Mouse (Mus musculus) E14TG2a.4 (cell line): ENCODE measurements at regions not wholly inside any gene's neighbourhood (a gene's known extent, or its start where the extent isn't known, plus 50 kb on each side); places are given as distances from the start of the nearest gene placed in this dataset.

Source experiments
- H3K27me3 ChIP-seq: 2 replicates; pipeline ENCODE4 v1.6.1; 2014; ENCODE audit warnings: low read length, control low read depth; ENCODE audit not compliant: insufficient read depth
- H3K36me3 ChIP-seq: 2 replicates; pipeline ENCODE4 v1.6.1; 2014; ENCODE audit warnings: low read length, control low read depth; ENCODE audit not compliant: insufficient read depth
- H3K4me1 ChIP-seq: replicated peaks from 2 replicates; pipeline ENCODE4 v1.6.1; 2014; ENCODE audit warnings: low read depth, low read length, control low read depth
- H3K4me3 ChIP-seq: replicated peaks from 2 replicates; pipeline ENCODE4 v1.5.1; 2014; ENCODE audit warnings: mild to moderate bottlenecking, low read length
- H3K9me3 ChIP-seq: 2 replicates; pipeline ENCODE4 v1.6.1; 2014; ENCODE audit warnings: low read length, control low read depth
- CTCF ChIP-seq: conservative IDR thresholded peaks from 2 replicates; pipeline ENCODE4 v1.5.1; 2014; ENCODE audit warnings: low read length
- NANOG ChIP-seq: IDR thresholded peaks from 2 replicates; pipeline ENCODE4 v1.6.1; 2014; ENCODE audit warnings: borderline replicate concordance, low read length, mixed read lengths
- POU5F1 ChIP-seq: IDR thresholded peaks from 2 replicates; pipeline ENCODE4 v1.6.1; 2014; ENCODE audit warnings: low read length, borderline replicate concordance

- H3K36me3 ChIP-seq, result no peaks in the 10 kb centered on the region
- no peaks in the 10 kb centered on the region for H3K9me3 ChIP-seq
- H3K27me3 ChIP-seq, result no peaks in the 10 kb centered on the region
- TF ChIP-seq POU5F1, result no peak
- no peak for TF ChIP-seq NANOG
- no peak for TF ChIP-seq CTCF
- no peaks in the 10 kb centered on the region for H3K4me1 ChIP-seq
- no peak overlapping the region for H3K4me3 ChIP-seq
Measured at GRCm38 (mm10) chr5:55885658-55886312, 1832.0 kb upstream of the Pcdh7 start.

GRCm38 (mm10) chr5:55891729-55892308, 1825.9 kb upstream of the Pcdh7 start:
- no peaks in the 10 kb centered on the region for H3K4me1 ChIP-seq
- H3K9me3 ChIP-seq, result no peaks in the 10 kb centered on the region; the same call in 1 of the 2 replicates
- TF ChIP-seq POU5F1 (no peak), NANOG (no peak), CTCF (no peak)
- no peaks in the 10 kb centered on the region for H3K27me3 ChIP-seq
- no peaks in the 10 kb centered on the region for H3K36me3 ChIP-seq
- H3K4me3 ChIP-seq, result no peak overlapping the region

GRCm38 (mm10) chr5:55941494-55941893, 1776.3 kb upstream of the Pcdh7 start:
- Histone ChIP-seq H3K4me3 (no peak overlapping the region), H3K4me1 (no peaks in the 10 kb centered on the region), H3K9me3 (peaks cover 15% of the 10 kb centered on the region), H3K36me3 (no peaks in the 10 kb centered on the region), H3K27me3 (no peaks in the 10 kb centered on the region)
- no peak for TF ChIP-seq POU5F1
- TF ChIP-seq CTCF, result no peak
- TF ChIP-seq NANOG, result no peak

DNA sequence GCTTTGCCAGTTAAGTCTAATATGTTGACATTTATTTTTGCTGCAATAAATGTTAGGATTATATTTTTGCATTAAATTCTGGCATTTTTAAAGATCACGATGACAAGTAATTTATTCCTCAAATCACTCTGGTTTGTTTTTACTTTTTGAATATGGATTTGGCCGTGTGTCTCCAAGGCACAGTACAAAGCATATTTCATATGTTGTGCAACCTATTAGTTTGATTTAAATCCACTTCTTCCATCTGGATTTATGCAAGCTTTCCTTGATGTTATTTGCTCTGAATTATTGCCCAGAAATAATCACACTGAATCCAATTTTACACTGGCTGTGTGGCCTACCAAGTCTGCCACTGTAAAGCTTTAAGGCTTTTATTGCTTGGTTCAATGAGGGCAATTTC, 1741.3 kb upstream of the Pcdh7 start:
- Histone ChIP-seq H3K4me1 (no peaks in the 10 kb centered on the region), H3K4me3 (no peak overlapping the region), H3K27me3 (no peaks in the 10 kb centered on the region), H3K9me3 (peaks cover 15% of the 10 kb centered on the region), H3K36me3 (no peaks in the 10 kb centered on the region)
- TF ChIP-seq CTCF, result no peak
- TF ChIP-seq POU5F1, result no peak
- TF ChIP-seq NANOG, result no peak

GRCm38 (mm10) chr5:56007861-56008260, 1709.9 kb upstream of the Pcdh7 start:
- TF ChIP-seq CTCF, result no peak
- TF ChIP-seq POU5F1, result peak; percentile 32; the same call in 1 of the 2 replicates
- peak; percentile 62; the same call in 1 of the 2 replicates for TF ChIP-seq NANOG
- Histone ChIP-seq H3K27me3 (no peaks in the 10 kb centered on the region), H3K4me1 (peaks cover 11% of the 10 kb centered on the region; the same call in 1 of the 2 replicates), H3K9me3 (no peaks in the 10 kb centered on the region), H3K4me3 (no peak overlapping the region), H3K36me3 (no peaks in the 10 kb centered on the region)

DNA sequence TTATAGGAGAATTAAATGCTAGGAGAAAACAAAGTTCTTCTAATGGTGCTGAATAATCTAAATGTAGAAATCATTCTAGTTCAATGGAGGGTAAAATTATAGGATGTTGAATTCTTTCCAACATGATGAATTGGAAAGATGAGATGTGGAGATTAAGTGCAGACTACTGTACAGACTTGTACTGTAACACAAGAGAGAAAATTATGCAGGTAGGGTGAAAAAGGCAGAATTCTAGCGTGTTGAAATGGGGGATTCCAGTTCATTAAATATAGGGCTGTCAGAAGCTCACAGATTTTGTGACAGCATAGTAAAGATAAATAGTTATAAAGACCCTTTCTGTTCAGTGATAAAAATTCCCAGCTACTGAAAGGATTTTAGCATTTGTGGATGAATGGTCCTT, 1697.3 kb upstream of the Pcdh7 start:
- H3K4me1 ChIP-seq, result no peaks in the 10 kb centered on the region
- H3K27me3 ChIP-seq, result no peaks in the 10 kb centered on the region
- no peaks in the 10 kb centered on the region for H3K36me3 ChIP-seq
- TF ChIP-seq POU5F1 (no peak), NANOG (no peak), CTCF (no peak)
- no peak overlapping the region for H3K4me3 ChIP-seq
- no peaks in the 10 kb centered on the region for H3K9me3 ChIP-seq
